Mouse (Mus musculus) gastrocnemius, postnatal 4 days (tissue): ENCODE data around the gene Lrp1. TPM values are rescaled to one million over a fixed set of nuclear protein-coding genes. Genes with fewer than 3 reads are reported as not detected.

Experiments used
- DNase-seq, 2 experiments: peaks; one replicate each; pipeline ENCODE4 v3.0.0; 2021 to 2022; ENCODE audit warnings: low spot score in 2 of 2, mixed read lengths in 2 of 2
- total RNA-seq, 2 experiments: library from RNA; stranded (reverse); gene quantifications; 2 replicates each; pipeline ENCODE4 v1.2.3; 2021

Gene Lrp1
- total RNA-seq, 2 experiments from 2014 or later = 184 to 193 TPM

DNA sequence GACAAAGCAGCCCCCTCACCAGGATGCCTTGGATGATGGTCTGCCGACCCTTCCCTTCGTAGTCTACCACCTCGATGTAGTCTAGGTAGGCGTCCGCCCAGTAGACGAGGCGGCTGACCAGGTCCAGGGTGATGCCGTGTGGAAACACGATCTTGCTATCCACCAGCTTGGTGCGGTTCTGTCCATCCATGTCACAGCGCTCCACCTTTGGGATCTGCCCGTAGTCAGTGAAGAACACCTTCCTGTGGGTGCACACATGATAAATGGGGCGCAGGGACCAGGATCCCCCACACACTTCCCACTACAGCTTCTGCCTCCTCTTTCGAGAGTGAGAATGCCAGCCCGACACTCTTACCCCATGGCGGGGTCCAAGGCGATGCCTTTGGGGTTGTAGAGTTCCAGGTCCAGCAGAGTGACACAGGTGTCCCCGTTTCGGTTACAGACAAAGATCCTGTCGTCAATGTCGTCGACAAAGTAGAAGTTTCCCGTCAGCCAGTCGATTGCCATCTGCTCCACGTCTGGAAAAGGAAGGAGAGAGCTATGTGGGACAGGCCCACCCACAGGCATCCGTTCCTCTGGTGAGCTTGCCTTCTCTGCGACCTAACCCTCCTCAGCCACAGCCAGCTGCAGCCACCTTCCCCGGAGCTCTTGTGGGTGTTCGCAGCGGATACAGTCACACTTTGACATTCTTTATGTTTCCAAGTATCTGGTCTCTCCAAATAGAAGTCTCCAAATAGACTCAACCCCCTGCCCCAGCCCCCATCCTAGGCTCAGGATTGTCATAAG lies 25.8 kb downstream of the Lrp1 start:
- no peak for DNase-seq

DNA sequence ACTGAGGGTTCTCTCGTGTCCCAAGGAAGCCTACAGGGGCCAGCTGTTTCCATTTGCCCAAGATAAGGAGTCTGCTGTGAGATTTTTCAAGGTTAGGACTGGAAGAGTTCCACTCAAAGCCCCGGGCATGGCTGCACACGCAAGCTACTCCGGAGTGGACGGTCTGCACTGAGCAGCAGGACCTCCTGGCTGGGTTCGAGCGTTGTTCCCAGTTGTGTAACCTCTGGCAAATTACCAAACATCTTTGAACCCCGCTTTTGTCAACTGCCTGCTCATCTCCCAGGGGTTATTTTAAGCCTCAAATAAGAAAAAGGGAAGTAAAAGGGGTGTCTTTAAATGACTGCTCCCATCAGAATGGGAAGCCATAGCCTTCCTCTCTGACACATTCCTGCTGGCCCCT lies 26.5 kb downstream of the Lrp1 start:
- DNase-seq = no peak

DNA sequence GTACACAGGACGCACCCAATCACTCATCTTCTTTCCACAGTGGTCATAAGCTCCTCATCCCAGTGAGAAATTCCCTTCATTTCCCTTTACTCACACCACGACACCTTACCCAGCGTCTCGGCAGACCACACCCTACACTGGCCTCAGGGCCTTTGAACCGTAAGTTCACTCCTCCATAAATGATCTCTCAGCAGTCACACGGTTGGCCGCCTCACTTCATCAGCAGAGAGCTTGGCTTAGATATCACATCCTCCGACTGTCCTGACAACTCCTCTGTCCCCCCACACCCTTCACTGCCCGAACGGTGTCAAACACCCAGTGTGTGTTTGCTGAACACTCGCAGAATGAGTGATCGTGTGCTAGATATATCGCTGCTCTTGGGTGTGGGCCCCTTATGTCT lies 28.1 kb downstream of the Lrp1 start:
- no peak for DNase-seq

DNA sequence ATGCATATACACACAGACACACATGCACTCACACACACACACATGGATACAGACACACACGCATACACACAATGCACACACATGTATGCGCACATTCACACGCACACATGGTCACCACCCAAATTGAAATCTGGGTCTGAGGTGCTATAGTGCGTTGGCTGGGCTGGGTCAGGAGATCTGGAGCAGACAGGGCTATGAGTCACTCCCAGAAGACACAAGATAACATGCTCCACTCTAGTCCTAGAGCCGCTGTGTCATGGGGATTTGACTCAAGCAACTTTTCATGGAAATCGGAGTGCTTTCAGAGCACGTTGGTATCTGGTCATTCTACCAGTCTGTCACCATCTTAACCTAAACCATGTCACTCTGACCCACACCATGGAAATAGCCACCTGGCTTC lies 28.5 kb downstream of the Lrp1 start:
- DNase-seq = no peak

DNA sequence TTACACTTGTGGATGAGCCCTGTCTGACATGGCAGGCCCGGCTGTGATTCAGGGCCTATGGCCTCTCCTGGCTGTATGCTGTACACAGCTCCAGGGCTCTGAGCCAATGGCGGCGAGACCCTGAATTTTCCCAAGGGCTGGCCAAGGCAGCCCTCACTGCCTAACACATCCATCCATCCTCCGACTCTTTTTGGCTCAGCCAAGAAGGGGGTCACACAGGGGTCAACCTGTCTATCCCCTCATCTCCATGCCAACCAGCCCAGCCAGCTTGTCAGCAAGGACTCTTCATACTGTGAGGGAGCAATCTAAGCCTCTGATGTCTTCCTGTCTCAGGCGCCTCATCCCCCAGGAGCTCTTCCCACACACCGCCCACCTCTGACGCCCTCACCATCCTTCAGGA lies 29.4 kb downstream of the Lrp1 start:
- DNase-seq = no peak

DNA sequence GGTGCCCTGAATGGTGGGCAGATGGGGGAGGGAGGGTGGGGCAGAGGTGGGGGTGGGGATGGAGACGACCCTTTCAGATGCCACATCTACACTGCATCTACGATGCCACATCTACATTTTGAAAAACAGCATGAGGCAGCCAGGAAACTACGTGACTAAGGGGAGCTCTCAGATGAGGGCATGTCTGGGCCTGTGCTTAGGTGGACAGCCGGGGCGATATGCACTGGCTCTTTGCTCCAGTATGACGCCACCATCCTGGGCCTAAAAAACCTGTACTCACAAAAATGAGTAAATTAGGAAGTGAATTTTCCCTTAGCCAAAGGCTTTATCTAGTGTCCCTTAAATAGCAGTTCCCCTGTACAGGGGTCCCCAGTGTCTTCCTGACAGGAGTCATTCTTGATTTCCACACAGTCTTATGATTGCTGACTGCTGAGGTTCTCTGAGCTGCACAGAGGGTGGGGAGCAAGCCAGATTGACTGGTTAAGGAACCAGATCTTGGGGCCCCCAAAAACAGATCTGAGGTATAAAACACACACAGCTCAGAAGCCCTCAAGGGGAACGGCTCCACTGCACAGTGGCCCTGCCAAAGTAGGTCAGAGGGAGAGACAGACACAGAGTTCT lies 30.0 kb downstream of the Lrp1 start:
- no peak for DNase-seq

DNA sequence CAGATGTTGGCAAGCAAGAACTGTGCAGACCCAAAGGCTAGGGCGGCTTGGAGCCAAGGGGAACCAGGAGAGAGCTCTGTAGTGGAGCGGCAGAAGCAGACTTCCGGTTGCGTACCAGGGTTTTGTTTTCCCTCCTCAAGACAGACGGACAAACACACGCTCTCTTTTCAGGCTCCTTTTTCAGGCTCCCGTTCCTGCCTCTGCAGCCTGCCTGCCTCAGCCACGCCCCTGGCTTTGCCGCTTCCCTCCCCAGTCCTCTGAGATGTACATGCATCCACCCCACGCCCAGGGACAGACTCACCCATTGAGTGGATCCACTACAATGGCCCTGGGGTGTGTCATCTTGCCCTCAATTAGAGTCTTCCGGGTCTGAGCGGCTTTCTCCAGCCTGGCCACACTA lies 30.7 kb downstream of the Lrp1 start:
- no peak for DNase-seq

DNA sequence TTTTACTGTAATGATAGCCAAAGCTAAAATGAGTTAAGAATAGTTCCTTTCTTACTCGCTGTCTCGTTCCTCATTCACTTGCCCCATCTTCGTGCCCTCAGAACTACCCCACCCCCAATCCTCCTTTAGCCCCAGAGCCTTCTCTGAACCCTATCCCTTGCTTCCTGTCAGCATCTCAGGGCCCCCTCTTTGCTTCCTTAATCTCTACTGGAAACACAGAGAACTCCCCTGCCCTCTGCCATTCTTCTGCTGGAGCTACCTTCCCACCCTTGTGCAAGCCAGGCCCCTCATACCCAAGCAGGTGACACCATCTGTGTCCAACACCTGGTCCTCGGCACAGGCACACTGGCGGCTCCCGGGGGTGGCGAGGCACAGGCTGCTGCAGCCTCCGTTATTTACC lies 33.2 kb downstream of the Lrp1 start:
- DNase-seq = no peak

DNA sequence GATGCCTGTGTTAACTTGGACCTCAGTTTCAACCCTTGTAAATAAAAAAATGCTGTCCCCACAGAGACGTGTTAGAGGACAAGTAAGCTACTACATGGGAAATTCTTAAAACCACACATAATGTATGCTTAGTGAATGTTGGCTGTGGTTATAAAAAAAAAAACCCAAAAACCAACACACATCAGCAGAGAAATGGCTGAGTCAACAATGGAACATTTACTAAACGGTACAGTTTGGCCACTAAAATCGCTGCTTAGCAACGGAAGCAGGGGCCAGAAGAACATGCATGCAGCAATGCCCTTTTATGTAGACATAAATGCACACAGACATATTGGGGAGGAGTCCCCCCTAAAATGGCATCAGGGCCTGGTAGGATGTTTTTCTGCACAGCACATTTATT lies 34.7 kb downstream of the Lrp1 start:
- DNase-seq = no peak

DNA sequence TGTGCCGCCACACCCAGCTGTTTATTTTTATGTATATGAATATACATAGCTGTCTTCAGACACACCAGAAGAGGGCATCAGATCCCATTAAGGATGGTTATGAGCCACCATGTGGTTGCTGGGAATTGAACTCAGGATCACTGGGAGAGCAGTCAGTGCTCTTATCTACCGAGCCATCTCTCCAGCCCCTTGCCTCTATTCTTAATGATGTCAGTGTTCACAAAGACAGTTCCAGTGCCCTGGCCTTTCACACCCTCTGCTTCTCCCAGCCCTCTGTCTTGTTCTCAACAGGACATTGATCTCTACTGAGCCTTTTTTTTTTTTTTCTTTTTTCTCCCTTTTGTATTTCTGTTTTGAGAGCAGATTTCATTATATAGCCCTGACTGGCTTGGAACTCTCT lies 35.4 kb downstream of the Lrp1 start:
- no peak for DNase-seq

DNA sequence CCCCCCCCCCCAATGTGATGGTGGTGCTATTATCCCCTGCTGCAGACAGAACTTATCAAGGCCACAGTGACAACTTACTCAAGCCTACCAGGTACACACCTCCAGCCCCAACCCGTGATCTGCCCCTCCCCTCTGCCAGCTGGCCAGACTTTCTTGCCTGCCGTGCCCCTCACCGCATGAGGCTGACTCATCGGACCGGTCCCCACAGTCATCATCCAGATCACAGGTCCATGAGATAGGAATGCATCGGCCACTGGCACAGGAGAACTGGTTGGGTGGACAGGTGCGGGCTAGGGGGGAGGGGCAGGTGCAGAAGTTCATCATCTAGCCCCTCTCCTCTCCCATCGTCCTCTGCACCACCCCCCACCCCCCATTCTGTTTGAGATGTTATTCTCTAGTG lies 37.3 kb downstream of the Lrp1 start:
- no peak for DNase-seq

DNA sequence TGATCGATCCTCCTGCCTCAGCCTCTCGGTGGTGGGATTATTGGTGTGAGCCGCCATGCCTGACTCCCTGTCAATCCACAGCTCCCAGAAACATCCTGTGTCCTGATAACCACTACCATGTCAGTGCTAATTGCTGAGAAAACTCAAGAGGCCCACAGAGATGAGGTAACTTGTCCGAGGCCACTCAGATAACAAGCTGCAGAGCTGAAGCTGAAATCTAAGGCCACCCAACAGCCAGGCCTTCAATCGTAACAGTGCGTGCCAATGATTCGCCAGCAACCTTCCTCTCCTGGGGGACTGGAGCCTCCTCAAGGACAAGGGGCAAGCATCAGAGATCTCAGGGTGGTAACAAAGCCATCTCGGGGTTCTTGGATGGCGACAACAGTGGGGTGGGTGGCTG lies 39.7 kb downstream of the Lrp1 start:
- no peak for DNase-seq

DNA sequence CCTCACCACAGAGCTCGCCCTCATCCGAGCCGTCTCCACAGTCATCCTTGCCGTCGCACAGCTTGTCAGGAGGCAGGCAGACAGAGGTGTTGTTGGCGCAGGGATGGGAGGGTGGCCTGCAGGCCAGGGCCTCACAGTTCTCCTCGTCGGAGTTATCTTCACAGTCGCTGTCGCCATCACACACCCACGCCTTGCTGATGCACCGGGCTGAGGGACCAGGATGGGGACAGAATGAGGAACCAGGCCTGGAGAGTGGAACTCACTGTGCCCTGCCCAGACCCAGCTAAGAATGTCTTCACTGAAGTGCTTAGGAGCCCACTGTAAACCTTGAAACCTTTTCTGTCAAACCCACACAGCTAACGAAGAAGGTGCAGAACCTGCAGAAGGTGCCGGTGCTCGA lies 43.0 kb downstream of the Lrp1 start:
- no peak for DNase-seq

DNA sequence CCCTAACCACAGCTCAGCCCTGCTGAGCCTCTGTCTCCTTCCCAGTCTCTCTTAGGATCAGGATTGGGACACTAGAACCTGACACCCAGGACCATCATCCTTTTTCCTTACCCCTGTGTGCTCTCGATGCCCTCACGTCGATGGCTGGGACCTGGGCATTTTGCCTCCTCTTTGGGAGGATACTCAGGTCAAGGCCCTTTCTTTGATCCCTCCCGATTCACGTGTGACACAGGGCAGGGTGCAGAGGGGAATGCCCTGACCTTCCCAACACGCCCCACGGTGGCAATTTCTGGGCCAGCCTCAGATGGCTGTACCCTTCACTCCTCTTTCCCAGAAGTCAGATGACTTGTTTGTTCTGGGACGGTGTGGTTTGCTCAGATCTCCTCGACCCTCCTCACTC lies 43.8 kb downstream of the Lrp1 start:
- DNase-seq = no peak

DNA sequence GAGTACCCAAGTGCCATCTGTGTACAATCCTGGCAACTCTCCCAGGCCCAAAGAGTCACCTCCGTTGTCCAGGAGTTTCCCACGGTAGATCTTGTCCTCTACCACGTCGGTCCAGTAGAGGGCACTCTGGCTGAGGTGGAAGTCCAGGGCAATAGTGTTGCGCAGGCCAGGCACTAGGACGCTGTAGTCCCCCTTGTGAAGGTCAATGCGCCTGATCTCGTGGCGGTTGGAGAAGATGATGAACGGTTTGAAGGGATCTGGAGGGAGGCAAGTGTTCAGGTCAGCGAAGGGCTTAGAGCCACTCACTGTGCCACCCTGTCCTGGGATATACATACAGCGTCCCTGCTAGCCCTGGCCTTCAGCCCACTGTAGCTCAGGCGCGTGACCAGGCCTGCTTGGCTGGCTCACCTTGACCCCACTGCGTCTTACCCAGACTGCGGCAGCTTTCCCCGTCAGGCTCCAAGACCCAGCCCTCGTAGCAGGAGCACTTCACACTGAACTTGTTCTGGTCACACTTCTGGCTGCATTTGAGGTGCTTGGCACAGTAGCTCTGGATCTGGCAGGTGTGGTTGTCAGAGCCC lies 44.5 kb downstream of the Lrp1 start:
- peak in 1 of 2 experiments; percentile 60 for DNase-seq

DNA sequence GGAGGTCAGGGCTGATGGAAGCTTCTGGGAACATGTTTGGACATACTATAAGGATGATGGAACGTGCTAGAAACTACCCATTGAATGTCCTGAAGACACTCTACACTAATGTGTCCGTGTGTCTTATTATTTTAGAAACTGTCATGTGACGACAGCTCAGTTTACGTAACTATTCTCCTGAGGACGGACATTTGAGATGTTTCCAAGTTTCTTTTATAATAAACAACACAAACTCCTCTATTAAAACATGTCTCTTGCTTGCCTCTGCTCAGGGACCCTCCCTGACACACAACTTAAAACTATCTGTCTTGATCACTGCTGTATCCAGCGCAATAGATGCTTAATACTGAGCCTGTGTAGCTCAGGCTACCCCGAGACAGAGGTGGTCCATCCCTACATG lies 45.2 kb downstream of the Lrp1 start:
- no peak for DNase-seq

DNA sequence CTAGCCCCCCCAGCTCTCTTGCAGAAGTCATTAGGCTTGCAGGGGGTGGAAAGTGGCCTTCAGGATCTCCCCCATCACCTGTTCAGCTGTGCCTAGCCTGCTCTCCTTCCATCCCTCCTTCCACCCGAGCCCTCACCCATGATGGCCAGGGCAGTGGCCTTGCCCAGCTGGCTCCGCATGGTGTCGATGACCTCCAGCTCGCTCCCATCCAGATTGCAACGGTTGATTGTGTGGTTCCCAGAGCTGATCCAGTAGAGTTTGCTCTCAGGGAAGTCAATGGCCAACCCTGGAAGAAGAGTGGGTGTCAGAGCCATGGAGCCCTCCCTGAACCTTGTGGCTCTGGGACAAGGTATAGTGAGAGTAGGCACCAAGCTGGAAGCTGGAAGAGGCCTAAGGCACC lies 48.7 kb downstream of the Lrp1 start:
- DNase-seq = no peak

DNA sequence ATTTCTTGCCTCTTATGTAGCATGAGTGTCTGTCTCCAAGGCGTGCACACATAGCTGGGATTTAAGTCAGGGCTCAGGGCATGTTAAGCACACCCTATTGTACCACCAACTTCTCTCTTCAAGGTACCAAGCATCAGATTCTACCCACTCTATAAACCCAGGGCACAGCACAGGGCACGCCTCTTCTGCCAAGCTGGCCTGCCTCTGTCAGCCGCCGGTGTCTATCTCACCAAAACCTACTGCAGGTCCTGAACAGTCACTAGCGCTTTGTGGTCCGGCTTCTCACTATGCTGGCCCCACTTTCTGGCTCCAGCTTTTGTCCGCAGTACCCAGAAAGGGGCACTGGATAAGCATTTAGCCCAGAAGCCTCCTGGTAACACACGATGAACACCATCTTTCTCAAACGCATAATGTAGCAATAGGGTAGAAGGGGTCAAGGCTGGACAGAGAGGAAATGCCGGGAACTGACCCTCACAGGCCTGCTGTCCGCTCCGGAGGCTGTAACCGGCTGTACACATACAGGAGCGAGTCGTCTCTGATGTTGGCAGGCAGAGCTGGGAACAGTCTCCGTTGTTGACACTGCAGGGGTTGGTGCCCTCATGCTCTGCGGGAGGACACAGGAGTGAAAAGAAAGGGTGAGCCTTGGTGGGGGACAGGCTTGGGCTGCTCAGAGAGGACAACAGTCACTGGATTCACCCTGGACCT lies 49.9 kb downstream of the Lrp1 start:
- DNase-seq = no peak

DNA sequence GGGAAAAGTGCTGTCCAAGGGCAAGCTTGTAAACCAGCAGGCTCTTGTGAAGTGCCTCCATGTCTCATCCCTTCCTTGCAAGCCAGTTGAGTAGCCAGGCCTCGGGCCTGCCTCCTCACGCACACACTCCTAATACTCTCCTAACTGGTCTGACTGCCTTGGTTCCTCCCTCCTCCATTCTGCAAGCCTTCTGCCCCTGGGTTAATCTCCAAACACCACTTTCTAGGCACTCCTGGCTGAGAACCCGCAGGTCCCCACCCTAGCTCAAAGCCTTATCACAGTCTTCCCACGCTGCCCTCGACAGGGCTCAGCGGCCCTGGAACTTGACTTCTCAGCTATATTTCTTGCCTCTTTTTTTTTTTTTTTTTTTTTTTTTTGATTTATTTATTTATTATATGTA lies 50.6 kb downstream of the Lrp1 start:
- no peak for DNase-seq

DNA sequence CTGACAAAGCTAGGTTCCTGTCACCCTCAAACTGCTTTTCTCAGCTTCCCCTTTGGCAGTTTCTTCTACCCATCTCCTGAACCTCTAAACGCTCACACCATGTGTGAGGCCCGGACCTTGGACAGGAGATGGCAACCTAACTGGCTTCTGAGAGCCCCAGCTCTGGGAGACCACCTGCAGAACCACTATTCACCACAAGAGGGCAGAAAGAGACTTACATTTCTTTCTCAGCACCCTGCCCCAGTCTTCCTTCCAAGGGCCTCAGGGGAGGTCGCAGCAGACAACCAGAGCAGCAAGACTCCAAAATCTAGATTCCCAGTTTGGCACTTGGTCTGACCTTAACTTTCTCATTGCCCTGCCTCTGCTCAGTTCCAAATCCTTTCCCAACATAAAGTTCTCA lies 51.5 kb downstream of the Lrp1 start:
- DNase-seq = peak in 1 of 2 experiments; percentile 82

DNA sequence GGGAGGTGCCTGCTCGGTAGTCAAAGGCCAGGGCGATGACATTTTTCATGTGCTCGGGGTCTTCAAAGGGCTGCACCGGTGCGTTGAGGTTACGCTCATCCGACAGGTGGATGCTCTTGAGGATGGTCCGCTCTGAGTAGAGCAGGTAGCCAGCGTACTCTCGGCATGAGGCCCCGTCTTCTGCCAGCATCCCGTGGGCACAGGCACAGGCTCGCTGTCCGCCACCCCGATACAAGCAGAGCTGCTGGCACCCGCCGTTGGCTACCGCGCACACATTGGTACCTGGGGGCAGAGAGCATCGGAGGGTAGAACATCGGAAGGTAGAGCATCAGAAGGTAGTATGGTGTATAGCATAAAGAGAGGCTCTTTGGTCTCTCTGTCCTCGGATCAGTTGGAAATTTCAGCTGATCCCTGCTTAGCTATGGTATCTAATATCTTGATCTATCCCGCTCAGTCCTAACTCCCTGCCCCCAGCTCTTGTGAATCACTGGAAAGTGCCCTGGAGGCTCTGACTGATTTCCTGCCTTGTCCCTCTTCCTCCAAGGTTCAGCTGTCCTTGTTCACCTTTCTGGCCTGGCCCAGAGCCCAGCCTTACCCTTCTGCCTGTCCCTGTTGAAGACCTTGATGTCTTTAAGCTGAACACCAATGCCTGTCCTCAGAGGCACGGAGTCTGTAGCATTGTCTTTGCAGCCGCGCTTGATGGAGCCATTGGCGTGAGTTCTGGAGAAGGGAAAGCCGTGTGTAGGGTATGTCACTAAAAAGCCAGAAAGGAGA lies 54.2 kb downstream of the Lrp1 start:
- DNase-seq = no peak
